Mouse (Mus musculus) lung, postnatal 0 days (tissue): ENCODE data around the gene B4galt1.

Source experiments
- CTCF ChIP-seq: IDR thresholded peaks from 2 replicates; pipeline ENCODE4 v1.5.1; 2016; ENCODE audit warnings: antibody characterized with exemption, mild to moderate bottlenecking
- EP300 ChIP-seq: IDR thresholded peaks from 2 replicates; pipeline ENCODE4 v1.6.1; 2016; ENCODE audit warnings: antibody characterized with exemption, mild to moderate bottlenecking, control low read depth

DNA sequence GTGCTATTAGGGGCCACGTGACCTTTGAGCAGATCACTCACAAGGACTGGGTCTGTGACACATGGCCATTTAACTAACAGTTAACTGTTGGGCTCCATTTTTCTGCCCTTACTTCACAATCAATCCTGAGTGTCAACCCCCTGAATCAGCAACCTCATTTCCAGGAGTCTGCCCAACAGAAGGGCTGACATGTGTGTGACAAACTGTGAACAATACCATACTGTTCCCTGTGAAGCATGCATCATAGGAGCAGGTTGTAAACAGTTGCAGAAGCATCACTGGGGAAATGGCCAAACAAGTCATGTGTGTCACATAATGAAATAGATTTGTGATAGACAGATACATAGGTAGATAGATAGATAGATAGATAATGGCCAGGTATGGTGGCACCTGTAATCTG lies 40.9 kb downstream of the B4galt1 start:
- TF ChIP-seq CTCF (no peak), EP300 (no peak)
